Mouse (Mus musculus) lung, postnatal 0 days (tissue): ENCODE results near the gene Tbcel. TPM values are rescaled to one million over a fixed set of nuclear protein-coding genes. Genes with fewer than 3 reads are reported as not detected.

Experiments
- ATAC-seq: fragments of 200-750 bp; cut with Nextera tagmentation; 2 replicates; pipeline ENCODE4 v1.8.0; 2017; ENCODE audit warnings: moderate library complexity
- DNase-seq: peaks from one replicate; pipeline ENCODE4 v3.0.0-alpha.2; 2016; ENCODE audit warnings: low spot score
- H3K27ac ChIP-seq: fragments of 300-500 bp; sonication (generic); 2 replicates; pipeline ENCODE4 v1.5.1; 2014; ENCODE audit warnings: antibody characterized with exemption, mild to moderate bottlenecking, low read length, mixed read lengths
- H3K27me3 ChIP-seq: fragments of 300-500 bp; sonication (generic); replicated peaks from 2 replicates; pipeline ENCODE4 v1.6.1; 2014; ENCODE audit warnings: low read length, mixed read lengths; ENCODE audit not compliant: insufficient read depth
- H3K36me3 ChIP-seq: fragments of 300-500 bp; sonication (generic); 2 replicates; pipeline ENCODE4 v1.6.1; 2014; ENCODE audit warnings: low read length, mixed read lengths; ENCODE audit not compliant: insufficient read depth
- H3K4me1 ChIP-seq: fragments of 300-500 bp; sonication (generic); 2 replicates; pipeline ENCODE4 v1.6.1; 2014; ENCODE audit warnings: antibody characterized with exemption, low read depth, low read length, mixed read lengths; ENCODE audit not compliant: insufficient read depth
- H3K4me2 ChIP-seq: fragments of 300-500 bp; sonication (generic); replicated peaks from 2 replicates; pipeline ENCODE4 v1.6.1; 2014; ENCODE audit warnings: low read depth, mild to moderate bottlenecking, low read length, moderate library complexity, mixed read lengths
- H3K4me3 ChIP-seq: fragments of 300-500 bp; sonication (generic); 2 replicates; pipeline ENCODE4 v1.5.1; 2014; ENCODE audit warnings: low read depth, low read length
- H3K9ac ChIP-seq: fragments of 300-500 bp; sonication (generic); replicated peaks from 2 replicates; pipeline ENCODE4 v1.6.1; 2014; ENCODE audit warnings: low read depth, mild to moderate bottlenecking
- H3K9me3 ChIP-seq: fragments of 300-500 bp; sonication (generic); 2 replicates; pipeline ENCODE4 v1.6.1; 2016; ENCODE audit warnings: low read length, mixed read lengths
- CTCF ChIP-seq: IDR thresholded peaks from 2 replicates; pipeline ENCODE4 v1.5.1; 2016; ENCODE audit warnings: antibody characterized with exemption, mild to moderate bottlenecking
- EP300 ChIP-seq: IDR thresholded peaks from 2 replicates; pipeline ENCODE4 v1.6.1; 2016; ENCODE audit warnings: antibody characterized with exemption, mild to moderate bottlenecking, control low read depth
- WGBS: fragments of 180-500 bp; shearing (Covaris S2); extraction: QIAGEN DNeasy Blood & Tissue Kit; methylation state at CpG from one replicate; pipeline ENCODE4 v1.1.7; 2014; 5-methylcytosine and 5-hydroxymethylcytosine counted together
- polyA plus RNA-seq: library from polyadenylated mRNA; unstranded; fragments of >200 nt; fragmentation: Nextera tagmentation; extraction: Ambion mirVana; gene quantifications from 2 replicates; pipeline ENCODE4 v1.2.1, GENCODE M21; 2015

Tbcel gene
- polyA plus RNA-seq, 1 experiment from 2014 or later, result 9.0 TPM

DNA sequence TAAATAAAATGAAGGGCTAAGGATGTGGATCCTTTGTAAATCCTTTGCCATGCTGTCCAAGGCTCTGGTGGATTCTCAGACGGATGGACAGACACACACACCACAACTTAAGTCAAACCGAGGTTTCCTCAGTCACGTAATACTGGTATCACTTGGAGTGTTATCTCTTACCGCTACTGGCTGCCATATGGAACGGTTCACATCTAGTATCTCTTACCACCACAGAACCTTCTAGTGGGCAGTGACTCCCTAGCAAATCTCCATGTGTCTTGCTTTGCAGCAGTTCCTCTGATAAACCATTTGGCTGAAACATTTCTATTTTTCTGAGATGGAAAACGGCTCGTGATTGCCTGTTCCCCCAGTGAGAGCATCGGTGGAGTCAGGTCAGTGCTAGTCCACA is 33.4 kb downstream of the Tbcel start:
- WGBS, result 74% methylated on average over 8 of the region's 8 CpGs
- TF ChIP-seq EP300 (no peak), CTCF (no peak)
- DNase-seq, result no peak

DNA sequence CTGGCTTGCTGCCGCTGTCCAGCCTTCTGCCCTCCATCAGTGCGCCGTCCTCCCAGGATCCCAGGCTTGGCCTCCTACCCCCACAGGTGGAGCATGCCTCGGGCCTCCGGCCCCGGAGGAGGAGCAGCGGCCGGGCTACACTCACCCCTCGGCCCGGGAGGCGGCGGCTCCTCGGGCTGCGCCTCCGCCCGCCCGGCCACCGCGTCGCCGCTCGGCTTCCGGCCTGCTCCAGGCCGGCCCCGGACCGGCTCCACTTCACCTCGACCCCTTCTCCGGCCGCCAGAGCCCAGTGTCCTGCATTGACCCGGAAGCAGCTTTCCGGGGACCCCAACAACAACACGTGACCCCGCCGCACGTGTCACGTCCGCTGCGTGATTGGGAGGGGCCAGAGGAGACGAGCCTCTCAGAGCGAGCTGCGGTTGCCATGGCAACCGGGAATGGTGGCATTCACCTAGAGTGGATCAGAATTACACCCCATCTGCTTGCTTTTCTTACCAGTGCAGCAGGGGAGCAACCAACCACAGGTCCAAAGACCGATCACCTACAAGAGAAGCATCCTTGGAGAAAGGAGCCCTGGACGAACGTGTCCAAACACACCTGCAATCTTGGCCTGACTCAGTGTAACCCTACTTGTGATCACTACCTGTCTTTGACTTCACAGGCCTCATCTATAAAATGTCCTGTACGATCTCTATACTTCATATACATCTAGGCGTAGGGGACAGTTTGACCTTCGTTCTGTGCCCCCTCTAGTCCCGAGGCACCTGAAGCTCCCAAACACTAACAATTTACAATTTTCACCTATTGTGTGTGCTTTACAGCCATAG is 35.5 kb downstream of the Tbcel start:
- Histone ChIP-seq H3K36me3 (no peaks in the 10 kb centered on the region), H3K4me3 (peak overlapping the region; percentile 71), H3K4me1 (peaks cover 17% of the 10 kb centered on the region; the same call in 1 of the 2 replicates), H3K27me3 (no peaks in the 10 kb centered on the region), H3K9ac (peak overlapping the region; percentile 67), H3K4me2 (peak overlapping the region; percentile 89), H3K9me3 (no peaks in the 10 kb centered on the region), H3K27ac (peak overlapping the region; percentile 88)
- 8% methylated on average over 42 of the region's 49 CpGs for WGBS
- DNase-seq, result peak; percentile 97
- peak; percentile 91 for ATAC-seq
- TF ChIP-seq EP300, result no peak
- no peak for TF ChIP-seq CTCF

More for the DNA sequence above, 33.4 kb downstream of the Tbcel start:
- H3K27me3 ChIP-seq, result no peaks in the 10 kb centered on the region
- no peak overlapping the region for H3K4me3 ChIP-seq
- no peaks in the 10 kb centered on the region for H3K36me3 ChIP-seq
- H3K4me1 ChIP-seq, result peaks cover 13% of the 10 kb centered on the region; the same call in 1 of the 2 replicates
- no peak overlapping the region for H3K9ac ChIP-seq
- ATAC-seq, result no peak
- H3K9me3 ChIP-seq, result no peaks in the 10 kb centered on the region
- no peak overlapping the region for H3K27ac ChIP-seq
- no peak overlapping the region for H3K4me2 ChIP-seq

DNA sequence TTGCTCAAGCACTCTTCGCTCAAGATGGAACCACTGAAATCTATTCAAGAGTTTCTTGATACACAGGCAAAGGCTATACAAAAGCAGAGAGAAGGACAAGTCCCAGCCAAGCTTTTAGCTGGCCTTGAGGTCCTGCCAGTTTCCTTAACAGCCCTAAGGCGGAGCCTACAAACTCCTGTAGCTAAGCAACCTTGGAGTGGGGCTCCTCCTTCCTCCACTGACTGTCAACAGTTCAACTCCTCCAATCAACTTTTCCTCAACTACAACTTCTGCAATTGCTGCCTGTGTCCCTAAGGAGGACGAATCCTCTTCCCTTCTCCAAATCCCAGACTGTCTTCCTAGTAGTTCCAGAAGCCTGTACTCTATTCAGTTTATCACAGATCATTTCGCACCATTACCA is 36.4 kb downstream of the Tbcel start:
- H3K9me3 ChIP-seq, result no peaks in the 10 kb centered on the region
- no peaks in the 10 kb centered on the region for H3K36me3 ChIP-seq
- H3K9ac ChIP-seq, result peak overlapping the region; percentile 67
- DNase-seq, result peak; percentile 80
- no peak for TF ChIP-seq EP300
- TF ChIP-seq CTCF, result no peak
- H3K4me1 ChIP-seq, result peaks cover 17% of the 10 kb centered on the region; the same call in 1 of the 2 replicates
- WGBS, result 27% methylated on average over 4 of the region's 4 CpGs
- peak overlapping the region; percentile 71 for H3K4me3 ChIP-seq
- H3K4me2 ChIP-seq, result peak overlapping the region; percentile 89
- H3K27ac ChIP-seq, result peak overlapping the region; percentile 88
- peak; percentile 70 for ATAC-seq
- H3K27me3 ChIP-seq, result no peaks in the 10 kb centered on the region

DNA sequence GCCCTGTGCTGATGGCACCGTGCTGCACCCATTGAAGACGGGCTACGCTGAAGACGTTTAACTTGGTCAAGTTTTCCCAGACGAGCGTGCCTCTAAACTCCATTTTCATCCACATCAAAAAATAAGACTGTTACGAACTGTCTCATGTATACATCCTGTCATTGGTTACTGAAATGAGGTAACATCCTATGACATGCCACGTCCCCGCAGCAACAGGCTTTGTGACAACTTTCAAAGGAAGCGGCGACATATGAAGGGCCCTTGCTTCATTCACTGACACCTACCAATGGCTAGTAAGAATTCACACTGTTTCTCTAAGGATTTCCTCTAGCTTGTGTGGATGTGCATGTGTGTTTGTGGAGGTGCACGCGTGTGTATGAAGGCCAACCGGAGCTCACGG is 38.3 kb downstream of the Tbcel start:
- Histone ChIP-seq H3K9ac (no peak overlapping the region), H3K4me3 (no peak overlapping the region), H3K27ac (no peak overlapping the region), H3K27me3 (no peaks in the 10 kb centered on the region), H3K36me3 (no peaks in the 10 kb centered on the region), H3K4me2 (no peak overlapping the region), H3K4me1 (peaks cover 17% of the 10 kb centered on the region; the same call in 1 of the 2 replicates), H3K9me3 (no peaks in the 10 kb centered on the region)
- WGBS, result 87% methylated on average over 15 of the region's 15 CpGs
- no peak for DNase-seq
- TF ChIP-seq EP300 (no peak), CTCF (no peak)
- ATAC-seq, result no peak

DNA sequence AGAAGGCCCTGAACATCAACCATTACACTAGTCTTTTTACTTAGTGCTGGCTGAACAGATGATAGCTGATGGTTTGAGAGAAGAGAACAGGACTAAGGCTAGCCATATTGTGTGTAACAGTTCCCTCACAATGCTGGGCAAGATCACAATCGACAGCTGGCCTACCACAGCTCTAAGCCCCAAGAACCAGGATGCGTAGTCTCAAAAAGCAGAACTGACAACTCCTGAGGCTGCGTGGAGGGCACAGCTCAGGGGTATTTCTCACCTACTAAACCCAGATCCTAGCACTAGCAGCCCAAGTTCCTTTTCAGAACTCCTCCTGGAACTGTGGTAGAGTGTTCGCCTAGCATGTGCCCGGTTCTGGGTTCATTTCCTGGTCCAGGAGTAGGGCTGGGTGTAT is 39.2 kb downstream of the Tbcel start:
- WGBS, result 87% methylated on average over 5 of the region's 5 CpGs
- ATAC-seq (no peak), DNase-seq (no peak)
- Histone ChIP-seq H3K4me3 (no peak overlapping the region), H3K4me2 (no peak overlapping the region), H3K27me3 (no peaks in the 10 kb centered on the region), H3K4me1 (peaks cover 20% of the 10 kb centered on the region; the same call in 1 of the 2 replicates), H3K9me3 (no peaks in the 10 kb centered on the region), H3K9ac (no peak overlapping the region), H3K27ac (no peak overlapping the region), H3K36me3 (no peaks in the 10 kb centered on the region)
- TF ChIP-seq CTCF (no peak), EP300 (no peak)

DNA sequence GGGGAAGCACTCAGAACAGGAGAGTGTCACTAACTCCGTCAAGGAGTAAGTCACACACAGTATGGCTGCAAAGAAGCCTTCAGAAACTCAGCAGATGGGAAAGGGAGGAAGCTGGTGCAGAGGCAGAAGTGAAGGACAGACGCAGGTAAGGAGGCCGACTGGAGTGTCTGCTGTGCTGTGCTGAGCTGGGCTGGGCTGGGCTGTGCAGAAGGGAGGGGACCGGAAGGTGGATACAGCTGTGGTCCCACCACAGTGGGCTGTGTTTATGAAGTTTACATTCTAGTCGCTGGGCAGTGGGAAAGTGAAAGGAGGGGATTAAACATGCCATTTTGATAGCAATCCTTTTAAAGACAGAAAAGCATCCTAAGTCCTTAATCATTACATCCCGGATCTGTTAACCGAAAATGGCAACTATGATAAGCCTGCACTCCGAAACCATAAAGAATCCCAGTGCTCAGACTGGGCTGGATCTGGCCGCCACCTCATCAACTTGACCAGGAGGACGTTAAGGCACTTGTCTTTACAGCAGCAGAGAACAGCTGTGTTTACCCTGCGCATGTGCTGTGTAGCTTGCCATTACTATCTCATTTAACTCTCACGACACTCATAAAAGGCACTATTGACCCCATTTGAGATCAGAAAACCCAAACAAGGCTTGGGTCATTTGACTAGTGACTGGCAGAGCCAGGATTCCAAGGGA is 40.3 kb downstream of the Tbcel start:
- H3K9ac ChIP-seq, result no peak overlapping the region
- H3K27me3 ChIP-seq, result no peaks in the 10 kb centered on the region
- 35% methylated on average over 12 of the region's 12 CpGs for WGBS
- no peaks in the 10 kb centered on the region for H3K9me3 ChIP-seq
- H3K4me2 ChIP-seq, result peak overlapping the region; percentile 20; the same call in 1 of the 2 replicates
- H3K4me3 ChIP-seq, result no peak overlapping the region
- H3K27ac ChIP-seq, result no peak overlapping the region
- TF ChIP-seq CTCF (no peak), EP300 (no peak)
- ATAC-seq (peak; percentile 27; the same call in 1 of the 2 replicates), DNase-seq (peak; percentile 71)
- H3K36me3 ChIP-seq, result no peaks in the 10 kb centered on the region
- peaks cover 27% of the 10 kb centered on the region for H3K4me1 ChIP-seq
